Comparison of ENCODE assay signal across 1 mouse cellular context in genomic region chr2:127262480-127262879, GRCm38 (mm10).
A peak's percentile ranks its signal among the peaks of the same experiment; 100 is the strongest.
TF ChIP-seq lines count a peak whose summit lies in the region.

No protein-coding gene starts in this region.

TF ChIP-seq in MEL, 35 proteins besides CTCF, POLR2A, EP300 and RAD21 (continued from another document):
- TF ChIP-seq MEF2A (IDR thresholded peaks at IDR 0.05; ENCODE audit: extremely low read depth, insufficient replicate concordance, low read depth, low read length, poor library complexity, severe bottlenecking) (no peak), JUND (IDR thresholded peaks at IDR 0.05; ENCODE audit: low read depth, low read length) (peak; percentile 52; the same call in 1 of the 2 replicates), ZKSCAN1 (IDR thresholded peaks at IDR 0.05; ENCODE audit: low read depth, low read length) (no peak), MYC (IDR thresholded peaks at IDR 0.05; ENCODE audit: low read depth, low read length) (no peak), ETS1 (IDR thresholded peaks at IDR 0.05; ENCODE audit: low read depth, low read length) (0 out of 2 replicates have a peak, but pooled peaks have one; percentile 10), POLR2AphosphoS5 (IDR thresholded peaks at IDR 0.05; ENCODE audit: borderline replicate concordance, low read depth, low read length) (no peak), BHLHE40 (IDR thresholded peaks at IDR 0.05; ENCODE audit: borderline replicate concordance, low read depth, low read length) (no peak), GATA1 (IDR thresholded peaks at IDR 0.05; ENCODE audit: low read depth, low read length) (peak; percentile 64; the same call in 1 of the 2 replicates), RCOR1 (IDR thresholded peaks at IDR 0.05; ENCODE audit: low read depth, low read length) (no peak), UBTF (IDR thresholded peaks at IDR 0.05; ENCODE audit: borderline replicate concordance, insufficient read depth, low read depth, low read length) (no peak), E2F4 (IDR thresholded peaks at IDR 0.05; ENCODE audit: borderline replicate concordance, low read depth, low read length) (no peak), TBP (IDR thresholded peaks at IDR 0.05; ENCODE audit: low read depth, low read length) (peak; percentile 54; the same call in 1 of the 2 replicates), NRF1 (IDR thresholded peaks at IDR 0.05; ENCODE audit: insufficient read depth, low read depth, low read length, poor library complexity, severe bottlenecking) (no peak), MAZ (IDR thresholded peaks at IDR 0.05; ENCODE audit: low read depth, low read length) (no peak), ZC3H11A (IDR thresholded peaks at IDR 0.05; ENCODE audit: low read depth, low read length) (no peak)
TF ChIP-seq in MEL: peak in this region for 5.
